Mouse (Mus musculus) macrophage (primary cell): ENCODE data around the gene Rif1. TPM values are rescaled to one million over a fixed set of nuclear protein-coding genes. Genes with fewer than 3 reads are reported as not detected.
"Not testable (repeated sequence)": the region's sequence is repeated elsewhere in the genome, so short reads cannot be mapped to it uniquely, and the experiment has no call there.

Experiments
- H3K27ac ChIP-seq: fragments of 350-480 bp; formaldehyde crosslinking; 2 replicates; pipeline ENCODE4 v1.9.0; 2021
- H3K36me3 ChIP-seq: fragments of 350-480 bp; formaldehyde crosslinking; 2 replicates; pipeline ENCODE4 v1.9.0; 2021; ENCODE audit errors: inconsistent target
- H3K4me3 ChIP-seq: fragments of 350-480 bp; formaldehyde crosslinking; 2 replicates; pipeline ENCODE4 v1.9.0; 2021; ENCODE audit errors: inconsistent target
- H3K79me2 ChIP-seq: fragments of 350-480 bp; formaldehyde crosslinking; 2 replicates; pipeline ENCODE4 v1.9.0; 2021; ENCODE audit errors: inconsistent target
- WGBS: methylation state at CpG from one replicate; pipeline ENCODE4 v1.1.7; 2026; ENCODE audit warnings: inconsistent platforms; ENCODE audit not compliant: missing documents; 5-methylcytosine and 5-hydroxymethylcytosine counted together
- polyA plus RNA-seq: library from polyadenylated mRNA; stranded (reverse); fragments of 250-400 nt; gene quantifications from 3 replicates; pipeline ENCODE4 v1.2.4, GENCODE M21; 2018; ENCODE audit warnings: inconsistent platforms

Rif1 gene
- polyA plus RNA-seq, 1 experiment from 2014 or later = 9.3 TPM

DNA sequence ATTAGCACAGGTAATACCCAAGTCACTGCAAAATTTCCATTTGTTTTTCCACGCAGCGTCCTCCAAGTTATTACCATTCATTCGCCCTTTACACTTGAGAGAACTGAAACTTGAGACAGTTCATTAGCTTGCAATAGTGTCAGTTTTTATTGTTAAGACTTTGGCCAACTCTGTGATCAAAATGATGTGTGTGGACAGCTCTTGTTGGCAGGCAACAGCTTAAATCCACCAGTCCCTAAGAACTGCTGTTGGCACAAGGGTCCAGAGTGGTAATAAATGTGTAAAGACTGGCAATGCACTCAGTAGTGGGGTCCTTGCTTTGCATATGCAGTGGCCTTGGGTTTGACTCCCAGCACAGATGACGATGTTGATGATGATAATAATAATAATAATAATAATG, 20.3 kb upstream of the Rif1 start:
- H3K36me3 ChIP-seq = no peaks in the 10 kb centered on the region
- no peaks in the 10 kb centered on the region for H3K79me2 ChIP-seq
- 92% methylated on average over 4 of the region's 4 CpGs for WGBS
- H3K27ac ChIP-seq = no peak overlapping the region
- H3K4me3 ChIP-seq = no peak overlapping the region

DNA sequence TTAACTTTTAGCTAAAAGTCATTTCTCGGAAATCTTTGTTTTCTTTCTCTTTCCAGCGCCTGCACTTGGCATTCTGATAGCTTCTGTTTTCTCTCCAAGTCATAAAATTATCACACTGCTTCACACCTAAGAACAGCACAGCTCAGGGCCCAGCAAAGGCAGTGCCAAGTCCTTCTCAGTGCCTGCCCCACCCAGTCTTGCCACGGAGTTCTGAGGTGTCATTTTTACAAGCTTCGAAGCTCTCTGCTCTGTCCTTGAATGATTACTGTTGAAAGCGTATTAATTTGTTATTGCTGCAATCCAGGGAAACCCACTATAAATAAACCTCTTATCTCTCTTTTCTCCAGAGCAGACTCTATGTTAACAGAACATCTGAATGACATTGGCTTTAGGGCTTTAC, 19.1 kb upstream of the Rif1 start:
- no peaks in the 10 kb centered on the region for H3K79me2 ChIP-seq
- no peak overlapping the region for H3K4me3 ChIP-seq
- H3K27ac ChIP-seq = no peak overlapping the region
- H3K36me3 ChIP-seq = no peaks in the 10 kb centered on the region
- 80% methylated on average over 5 of the region's 5 CpGs for WGBS

DNA sequence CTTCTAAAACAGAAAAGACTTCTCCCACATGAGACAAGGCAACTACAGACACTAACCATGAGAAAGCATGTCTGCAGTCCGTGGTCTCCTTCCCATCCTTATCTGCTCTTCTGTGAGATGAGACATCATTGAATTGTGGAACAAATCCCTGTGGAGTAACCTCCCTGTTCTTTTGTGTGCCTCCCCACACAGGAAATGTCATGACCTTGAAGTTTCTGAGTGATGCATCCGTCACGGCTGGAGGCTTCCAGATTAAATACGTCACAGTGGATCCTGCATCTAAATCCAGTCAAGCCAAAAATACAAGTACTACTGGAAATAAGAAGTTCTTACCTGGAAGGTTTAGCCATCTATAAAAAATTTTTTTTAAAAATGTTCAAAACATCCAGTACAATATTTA, 17.0 kb upstream of the Rif1 start:
- 92% methylated on average over 4 of the region's 4 CpGs for WGBS
- H3K79me2 ChIP-seq = no peaks in the 10 kb centered on the region

DNA sequence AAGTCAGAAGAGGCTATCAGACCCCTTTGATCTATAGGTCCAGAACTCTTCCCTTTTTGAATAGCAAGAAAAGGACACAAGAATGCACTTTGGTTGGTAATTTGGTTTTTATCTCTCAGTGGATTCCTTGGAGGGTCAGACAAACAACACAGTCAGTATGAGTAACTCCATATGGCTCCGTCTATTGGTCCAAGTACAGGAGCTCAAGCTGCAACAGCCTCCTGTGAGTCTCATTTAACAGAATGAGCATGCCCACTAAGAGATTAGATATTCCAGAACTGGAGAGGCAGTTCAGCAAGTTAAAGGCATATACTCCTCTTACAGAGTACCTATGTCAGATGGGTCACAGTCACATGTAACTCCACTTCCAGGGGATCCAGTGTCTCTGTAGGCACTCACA, 15.5 kb upstream of the Rif1 start:
- Histone ChIP-seq H3K4me3 (no peak overlapping the region), H3K79me2 (no peaks in the 10 kb centered on the region), H3K36me3 (no peaks in the 10 kb centered on the region), H3K27ac (no peak overlapping the region)
- WGBS = 89% methylated on average over 1 of the region's 1 CpGs

More for the DNA sequence above, 17.0 kb upstream of the Rif1 start:
- Histone ChIP-seq H3K27ac (no peak overlapping the region), H3K36me3 (no peaks in the 10 kb centered on the region), H3K4me3 (no peak overlapping the region)

DNA sequence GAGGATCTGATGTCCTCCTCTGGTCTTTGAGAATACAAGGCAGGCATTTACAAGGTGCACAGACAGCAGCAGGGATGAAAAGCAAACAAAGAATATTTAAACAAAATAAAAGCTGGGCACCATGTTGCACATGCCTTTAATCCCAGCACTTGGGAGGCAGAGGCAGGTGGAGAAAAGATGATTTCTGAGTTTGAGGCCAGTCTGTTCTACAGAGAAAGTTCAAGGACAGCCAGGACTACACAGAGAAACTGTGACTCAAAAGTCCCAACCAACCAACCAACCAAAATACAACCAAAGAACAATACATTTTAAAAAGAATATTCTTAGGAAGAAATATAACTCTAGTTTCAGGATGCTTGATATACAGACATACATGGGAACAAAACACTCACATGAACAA, 15.0 kb upstream of the Rif1 start:
- Histone ChIP-seq H3K79me2 (no peaks in the 10 kb centered on the region), H3K36me3 (no peaks in the 10 kb centered on the region), H3K27ac (no peak overlapping the region), H3K4me3 (no peak overlapping the region)

DNA sequence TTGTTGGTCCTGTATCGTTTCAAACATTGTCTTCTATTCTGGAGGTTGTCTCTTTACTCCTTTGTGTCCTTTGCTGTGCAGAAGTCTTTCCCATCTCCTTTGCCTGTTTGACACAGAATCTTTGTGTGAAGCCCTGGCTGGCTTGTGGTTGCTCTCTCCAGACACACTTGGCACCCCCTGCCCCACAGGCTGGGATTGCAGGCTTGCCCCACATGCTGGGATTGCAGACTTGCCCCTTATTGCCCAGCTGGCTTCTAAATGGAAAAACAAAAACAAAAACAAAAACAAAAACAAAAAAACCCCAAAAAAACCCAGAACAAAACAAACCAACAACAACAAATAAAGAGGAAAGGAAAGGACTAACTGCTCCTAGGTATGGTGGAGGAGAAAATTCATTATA, 4.0 kb upstream of the Rif1 start:
- H3K27ac ChIP-seq = no peak overlapping the region
- no peaks in the 10 kb centered on the region for H3K36me3 ChIP-seq
- H3K79me2 ChIP-seq = peaks cover 4% of the 10 kb centered on the region; the same call in 1 of the 2 replicates
- no peak overlapping the region for H3K4me3 ChIP-seq
- 95% methylated on average over 1 of the region's 1 CpGs for WGBS

DNA sequence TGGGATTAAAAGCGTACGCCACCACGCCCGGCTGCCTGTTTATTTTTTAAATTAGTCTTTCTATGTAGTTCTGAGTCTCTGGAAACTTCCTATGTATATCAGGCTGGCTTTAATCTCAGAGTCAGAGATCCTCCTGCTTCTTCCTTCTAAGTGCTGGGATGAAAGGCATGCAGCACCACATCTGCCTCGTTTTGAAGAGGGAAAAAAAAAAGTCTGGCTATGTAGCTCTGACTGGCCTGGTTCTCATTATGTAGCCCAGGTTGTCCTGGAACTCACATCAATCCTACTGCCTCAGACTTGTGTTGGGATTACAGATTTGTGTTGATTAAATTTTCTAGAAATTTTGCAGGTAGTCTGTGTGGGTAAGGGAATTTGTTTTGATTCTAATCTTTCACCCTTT, 1.8 kb upstream of the Rif1 start:
- WGBS = 96% methylated on average over 5 of the region's 5 CpGs
- Histone ChIP-seq H3K4me3 (no peak overlapping the region), H3K27ac (no peak overlapping the region), H3K79me2 (peaks cover 25% of the 10 kb centered on the region), H3K36me3 (no peaks in the 10 kb centered on the region)

DNA sequence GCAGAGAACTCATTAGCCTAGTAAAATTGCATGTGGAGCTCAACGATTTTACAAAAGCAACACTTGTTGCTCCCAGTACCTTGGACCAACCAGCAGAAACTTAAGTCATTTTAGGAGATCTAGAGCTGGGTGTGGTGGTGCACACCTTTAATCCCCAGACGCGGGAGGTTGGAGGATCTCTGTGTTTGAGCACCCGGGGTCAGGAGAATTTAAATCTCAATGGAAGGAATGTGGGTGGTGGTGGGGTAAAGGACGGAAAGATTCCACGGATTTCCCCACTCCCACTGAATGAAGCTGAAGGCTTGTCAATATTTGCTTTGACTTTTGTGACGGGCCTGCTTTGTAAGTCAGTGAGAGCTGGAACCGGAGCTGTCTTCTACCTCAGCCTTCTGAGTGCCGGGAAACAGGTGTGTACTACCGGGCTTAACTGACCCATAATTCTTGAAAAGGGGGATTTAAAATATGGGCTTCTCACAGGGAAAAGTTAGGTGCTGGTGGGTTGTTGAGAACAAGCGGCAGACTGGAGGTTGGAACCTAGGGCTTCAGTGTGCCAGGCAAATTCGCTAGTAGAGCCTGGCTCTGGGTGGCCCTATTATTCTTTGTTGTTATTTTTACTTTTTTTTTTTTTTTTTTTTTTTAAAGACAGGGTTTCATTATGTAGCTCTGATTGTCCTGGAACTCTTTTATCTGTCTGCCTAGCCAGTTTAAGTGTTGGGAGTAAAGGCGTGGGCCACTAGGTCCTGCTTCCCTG, 1.2 kb upstream of the Rif1 start:
- 98% methylated on average over 13 of the region's 13 CpGs for WGBS
- Histone ChIP-seq H3K36me3 (no peaks in the 10 kb centered on the region), H3K27ac (no peak overlapping the region), H3K4me3 (no peak overlapping the region), H3K79me2 (peaks cover 26% of the 10 kb centered on the region)

DNA sequence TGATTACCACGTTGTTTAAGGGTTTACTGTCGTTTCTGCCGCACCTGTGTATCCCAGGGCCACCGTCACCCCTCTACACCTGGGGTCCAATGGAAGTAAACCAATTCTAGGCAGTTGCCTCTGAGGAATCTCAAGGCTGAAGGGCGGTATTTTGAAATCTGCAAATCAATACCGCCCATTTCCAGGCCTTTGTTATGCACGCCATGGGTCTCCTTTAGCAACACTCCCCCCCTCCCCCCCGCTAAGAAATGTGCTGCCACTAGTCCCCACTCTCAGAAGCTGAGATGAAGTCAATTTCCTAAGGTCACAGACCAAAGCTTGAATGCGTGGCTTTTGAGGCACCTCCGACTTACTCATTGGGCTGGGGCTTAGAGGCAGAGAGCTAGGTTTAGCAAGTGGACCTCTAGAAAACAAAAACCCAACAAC, 554 bp upstream of the Rif1 start:
- Histone ChIP-seq H3K79me2 (peaks cover 26% of the 10 kb centered on the region), H3K27ac (no peak overlapping the region), H3K4me3 (peak overlapping the region; percentile 29), H3K36me3 (no peaks in the 10 kb centered on the region)
- WGBS = 42% methylated on average over 9 of the region's 10 CpGs

DNA sequence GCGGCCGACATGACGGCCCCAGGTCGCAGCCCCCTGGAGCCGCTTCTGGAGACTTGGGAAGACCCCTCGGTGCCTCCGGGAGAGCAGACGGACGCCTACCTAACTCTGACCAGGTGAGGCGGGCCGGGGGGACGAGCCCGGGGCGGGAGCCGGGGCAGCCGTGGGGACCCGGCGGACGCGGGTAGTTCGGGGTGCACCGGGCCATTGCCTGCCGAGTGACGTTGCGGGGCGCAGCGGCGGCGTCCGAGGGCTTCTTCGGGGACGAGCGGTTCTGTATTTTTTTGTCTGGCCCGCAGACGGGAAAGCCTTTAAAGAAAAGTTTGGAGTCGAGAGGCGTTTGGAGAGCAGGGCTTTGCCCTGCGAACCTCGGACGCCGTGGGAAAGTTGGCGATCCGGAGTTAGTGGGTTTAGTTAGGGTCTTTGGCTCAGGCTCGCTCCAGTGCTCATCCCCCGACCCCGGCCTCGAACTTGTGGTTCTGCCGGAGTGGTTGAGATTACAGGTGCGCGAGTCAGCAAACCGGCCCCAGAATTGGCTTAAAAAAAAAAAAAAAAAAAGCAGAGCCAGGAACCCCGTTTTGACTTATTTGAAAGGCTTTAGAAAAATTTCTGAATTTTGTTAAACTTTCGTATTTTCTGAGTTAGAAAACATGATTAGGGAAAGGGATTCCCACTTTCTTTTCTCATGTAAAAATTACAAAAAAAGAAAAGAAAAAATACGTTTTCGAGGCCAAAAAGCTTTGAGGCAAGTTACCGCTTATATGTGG, 691 bp downstream of the Rif1 start:
- Histone ChIP-seq H3K79me2 (peaks cover 32% of the 10 kb centered on the region), H3K4me3 (peak overlapping the region; percentile 63), H3K36me3 (no peaks in the 10 kb centered on the region), H3K27ac (no peak overlapping the region)
- WGBS = 3% methylated on average over 55 of the region's 56 CpGs

DNA sequence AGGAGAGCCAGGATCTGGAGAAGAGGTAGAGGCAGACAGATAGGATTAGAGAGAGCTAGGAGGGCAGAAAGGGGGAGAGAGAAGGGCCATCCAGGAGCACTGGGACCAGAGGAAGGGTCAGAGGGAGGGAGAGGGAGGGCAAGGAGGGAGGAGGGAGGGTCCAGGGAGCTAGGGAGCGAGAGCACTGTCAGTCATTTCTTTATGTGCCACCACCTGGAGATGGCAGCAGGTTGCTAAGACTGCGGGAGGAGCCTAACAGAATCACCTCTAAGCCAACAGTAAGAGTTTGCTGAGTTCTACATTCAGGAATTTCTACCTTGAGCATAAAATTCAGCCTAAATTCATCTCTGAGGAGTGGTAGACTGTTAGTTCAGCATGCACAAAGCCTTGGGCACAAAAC, 6.0 kb downstream of the Rif1 start:
- no peak overlapping the region for H3K4me3 ChIP-seq
- no peaks in the 10 kb centered on the region for H3K36me3 ChIP-seq
- H3K79me2 ChIP-seq = peaks cover 48% of the 10 kb centered on the region
- 87% methylated on average over 2 of the region's 2 CpGs for WGBS
- H3K27ac ChIP-seq = no peak overlapping the region

DNA sequence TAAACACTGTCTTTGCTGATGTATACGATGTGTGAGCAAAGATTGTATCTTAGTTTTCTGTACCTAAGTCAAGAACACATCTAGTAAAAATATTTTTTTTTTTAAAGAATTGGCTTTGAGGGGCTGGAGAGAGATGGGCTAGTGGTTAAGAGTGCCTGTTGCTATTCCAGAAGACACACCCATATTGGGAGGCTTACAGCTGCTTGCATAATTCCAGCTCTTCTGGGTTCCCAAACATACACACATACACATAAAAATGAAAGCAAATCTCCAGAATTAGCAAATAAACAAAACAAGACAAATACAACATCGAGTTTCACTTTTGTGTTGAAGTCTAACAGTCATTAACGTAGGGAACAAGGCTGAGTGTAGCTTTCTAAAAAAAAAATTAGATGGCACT, 11.4 kb downstream of the Rif1 start:
- H3K27ac ChIP-seq = no peak overlapping the region
- no peak overlapping the region for H3K4me3 ChIP-seq
- peaks cover 5% of the 10 kb centered on the region; the same call in 1 of the 2 replicates for H3K36me3 ChIP-seq
- H3K79me2 ChIP-seq = peaks cover 13% of the 10 kb centered on the region; the same call in 1 of the 2 replicates
- 100% methylated on average over 3 of the region's 3 CpGs for WGBS

DNA sequence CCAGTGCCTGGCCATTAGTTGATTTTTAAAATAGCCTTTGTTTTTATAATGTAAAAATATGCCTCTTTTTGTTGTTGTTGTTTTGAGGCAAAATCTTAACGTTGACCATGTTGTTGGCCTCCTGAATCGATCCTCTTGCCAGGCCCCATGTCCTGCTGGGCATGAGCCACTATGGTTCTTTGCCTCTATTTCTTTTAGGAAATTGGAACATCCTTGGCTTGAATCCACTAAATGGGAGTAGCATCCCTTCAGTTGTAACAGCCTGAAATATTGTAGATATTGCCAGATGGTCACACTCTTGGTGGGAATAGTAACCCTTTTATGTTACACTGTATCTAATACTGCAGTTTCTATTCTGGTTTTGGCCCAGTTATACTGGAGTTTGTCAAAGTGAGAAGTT, 11.9 kb downstream of the Rif1 start:
- H3K36me3 ChIP-seq = peaks cover 5% of the 10 kb centered on the region; the same call in 1 of the 2 replicates
- H3K4me3 ChIP-seq = no peak overlapping the region
- WGBS = 96% methylated on average over 2 of the region's 2 CpGs
- no peak overlapping the region for H3K27ac ChIP-seq
- H3K79me2 ChIP-seq = peaks cover 8% of the 10 kb centered on the region; the same call in 1 of the 2 replicates

DNA sequence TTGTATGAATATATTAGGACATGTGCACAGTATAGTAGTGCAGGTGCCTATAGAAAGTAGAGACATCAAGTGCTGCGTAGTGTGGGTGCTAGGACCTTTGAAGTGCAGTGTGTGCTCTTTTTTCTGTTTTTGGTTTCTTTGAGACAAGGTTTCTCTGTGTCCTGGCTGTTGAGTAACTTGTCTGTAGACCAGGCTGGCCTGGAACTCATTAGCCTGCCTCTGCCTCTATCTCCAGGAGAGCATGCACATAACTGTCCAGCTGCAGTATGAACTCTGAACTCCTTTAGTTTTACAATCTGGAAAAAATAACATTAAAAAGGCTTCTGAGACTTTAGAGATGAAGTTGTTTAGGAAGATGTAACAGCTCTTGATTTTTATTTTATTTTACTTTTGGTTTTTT, 41.5 kb downstream of the Rif1 start:
- 100% methylated on average over 1 of the region's 1 CpGs for WGBS
- Histone ChIP-seq H3K79me2 (no peaks in the 10 kb centered on the region), H3K36me3 (peaks cover 36% of the 10 kb centered on the region), H3K27ac (no peak overlapping the region), H3K4me3 (no peak overlapping the region)

DNA sequence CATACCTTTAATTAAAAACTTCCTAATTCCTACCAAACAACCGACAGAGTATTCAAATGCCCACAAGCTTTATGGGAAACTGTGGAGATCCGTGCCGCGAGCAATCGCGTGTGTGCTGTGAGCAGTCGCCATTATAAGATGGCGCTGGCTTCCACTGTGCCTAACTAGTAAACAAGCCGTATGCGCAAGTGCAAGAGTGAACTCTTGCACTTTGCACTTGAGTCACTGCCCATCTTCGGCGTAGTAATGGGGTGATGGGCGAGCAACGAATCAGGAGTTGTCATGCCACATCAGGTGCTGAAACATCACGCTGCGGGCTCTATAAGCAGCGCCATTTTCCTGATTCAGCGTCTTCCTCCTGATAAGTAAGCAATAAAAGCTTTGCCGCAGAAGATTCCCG, 58.7 kb downstream of the Rif1 start:
- H3K36me3 ChIP-seq = peaks cover 11% of the 10 kb centered on the region; the same call in 1 of the 2 replicates
- H3K27ac ChIP-seq, H3K79me2 ChIP-seq, H3K4me3 ChIP-seq: not testable (repeated sequence)
- WGBS = 92% methylated on average over 20 of the region's 20 CpGs
